ENCODE assay signal across 18 mouse cellular contexts in the genomic region with DNA sequence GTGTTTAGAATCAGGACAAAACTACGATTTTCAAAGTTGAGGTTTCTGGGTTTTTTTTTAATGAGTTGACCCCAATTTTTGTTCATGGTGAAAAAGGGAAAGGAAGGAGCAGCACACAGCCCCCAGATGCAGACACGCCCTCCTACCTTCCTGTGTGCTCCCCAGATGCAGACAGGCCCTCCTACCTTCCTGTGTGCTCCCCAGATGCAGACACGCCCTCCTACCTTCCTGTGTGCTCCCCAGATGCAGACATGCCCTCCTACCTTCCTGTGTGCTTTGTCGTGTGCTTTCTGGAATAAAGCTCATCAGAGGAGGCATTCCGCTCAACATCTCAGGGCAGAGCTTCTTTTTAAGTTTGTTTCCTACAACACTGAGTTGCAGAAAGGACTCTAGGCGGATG.
DNase-seq lines count a peak whose midpoint lies in the region.
"Had no signal": no experiment of that assay in that cellular context is flagged by ENCODE, and none has a peak within 500 bp of the region (broad histone marks: within the 10 kb centered on the region; RNA-seq: fewer than 3 reads in every experiment).

No protein-coding gene starts in this region.

- DNase-seq in thymus, postnatal 14 days, result peak; percentile 8
- DNase-seq in thymus, adult 18-20 months, result no peak
- DNase-seq in ES-CJ7 (ENCODE audit: low read depth, low spot score), result peak; percentile 84
- DNase-seq in R1 (ENCODE audit: low read depth, low spot score), result peak; percentile 90
- DNase-seq in layer of hippocampus, adult 9-10 months (ENCODE audit: low spot score), result no peak
- no peak for DNase-seq in lung, postnatal 10 days
- DNase-seq in retina, embryonic 14.5 days (ENCODE audit: low spot score), result no peak
- DNase-seq: adrenal gland, postnatal 25 days; cerebellum, adult 18-20 months; cerebellum, postnatal 10 days; gastrocnemius, adult 2 months; heart, postnatal 10 days; kidney, adult 2 months; kidney, postnatal 36 days; left cerebral cortex, postnatal 4 days; liver, postnatal 0 days; lung, postnatal 4 days; right cerebral cortex, adult 18-20 months had no signal

Comparison
In these comparisons a context has a peak if more than half of its experiments do, and no peak if none do; other contexts are left out.
1. DNase-seq: peak in thymus, postnatal 14 days (single experiment), ES-CJ7 (single experiment) and R1 (single experiment); none in thymus, adult 18-20 months (0 of 2), layer of hippocampus, adult 9-10 months (single experiment), lung, postnatal 10 days (single experiment) and retina, embryonic 14.5 days (single experiment).